Mouse (Mus musculus) small intestine, adult 2 months (tissue): ENCODE measurements at regions not wholly inside any gene's neighbourhood (a gene's known extent, or its start where the extent isn't known, plus 50 kb on each side); places are given as distances from the start of the nearest gene placed in this dataset.
"Not testable (repeated sequence)": the region's sequence is repeated elsewhere in the genome, so short reads cannot be mapped to it uniquely, and the experiment has no call there.

Experiments used
- H3K27ac ChIP-seq: fragments of 200-500 bp; 2 replicates; pipeline ENCODE4 v1.5.1; 2012; ENCODE audit warnings: low read depth, low read length, control low read depth, inconsistent platforms; ENCODE audit not compliant: insufficient read depth
- H3K27me3 ChIP-seq: fragments of 200-500 bp; 2 replicates; pipeline ENCODE4 v1.6.1; 2012; ENCODE audit warnings: mild to moderate bottlenecking, moderate library complexity, low read length, inconsistent platforms; ENCODE audit not compliant: control insufficient read depth, insufficient read depth
- H3K36me3 ChIP-seq: fragments of 200-500 bp; 2 replicates; pipeline ENCODE4 v1.6.1; 2012; ENCODE audit warnings: mild to moderate bottlenecking, low read length, control low read depth, inconsistent platforms; ENCODE audit not compliant: control insufficient read depth, insufficient read depth
- H3K4me1 ChIP-seq: fragments of 200-500 bp; 2 replicates; pipeline ENCODE4 v1.6.1; 2012; ENCODE audit warnings: low read length, inconsistent platforms, mixed read lengths; ENCODE audit not compliant: control insufficient read depth, insufficient read depth, insufficient read length
- H3K4me3 ChIP-seq: fragments of 200-500 bp; 2 replicates; pipeline ENCODE4 v1.5.1; 2012; ENCODE audit warnings: low read depth, mild to moderate bottlenecking, control low read depth, inconsistent platforms, low read length, moderate library complexity
- CTCF ChIP-seq: fragments of 200-500 bp; IDR thresholded peaks from 2 replicates; pipeline ENCODE4 v1.5.1; 2012; ENCODE audit warnings: low read depth, mild to moderate bottlenecking, control low read depth, inconsistent platforms, low read length, moderate library complexity, mixed read lengths; ENCODE audit not compliant: insufficient replicate concordance, insufficient read length; ENCODE audit errors: extremely low read depth
- POLR2A ChIP-seq: fragments of 200-500 bp; IDR thresholded peaks from 2 replicates; pipeline ENCODE4 v1.6.1; 2012; ENCODE audit warnings: low read depth, mild to moderate bottlenecking, control low read depth, inconsistent platforms, low read length, moderate library complexity
- WGBS: fragments of 180-500 bp; shearing (Covaris S2); methylation state at CpG from one replicate; pipeline ENCODE4 v1.1.7; 2018; 5-methylcytosine and 5-hydroxymethylcytosine counted together

- TF ChIP-seq POLR2A, result no peak
- TF ChIP-seq CTCF, result no peak
- WGBS, result 78% methylated on average over 7 of the region's 7 CpGs
- no peaks in the 10 kb centered on the region for H3K27me3 ChIP-seq
Observed at GRCm38 (mm10) chr6:22668190-22668975, 206.9 kb upstream of the Ptprz1 start.

GRCm38 (mm10) chr6:22657401-22657800 lies 217.9 kb upstream of the Ptprz1 start:
- WGBS, result 94% methylated on average over 15 of the region's 15 CpGs
- H3K27me3 ChIP-seq, H3K4me3 ChIP-seq, H3K36me3 ChIP-seq, H3K4me1 ChIP-seq, H3K27ac ChIP-seq: not testable (repeated sequence)

More at GRCm38 (mm10) chr6:22668190-22668975, 206.9 kb upstream of the Ptprz1 start:
- no peaks in the 10 kb centered on the region for H3K36me3 ChIP-seq
- no peaks in the 10 kb centered on the region for H3K4me1 ChIP-seq
- no peak overlapping the region for H3K27ac ChIP-seq
- no peak overlapping the region for H3K4me3 ChIP-seq

- Histone ChIP-seq H3K27me3 (no peaks in the 10 kb centered on the region), H3K36me3 (no peaks in the 10 kb centered on the region), H3K4me1 (no peaks in the 10 kb centered on the region), H3K4me3 (no peak overlapping the region), H3K27ac (no peak overlapping the region)
- TF ChIP-seq CTCF (no peak), POLR2A (no peak)
Observed at GRCm38 (mm10) chr6:22640100-22640499, 235.2 kb upstream of the Ptprz1 start.

GRCm38 (mm10) chr6:22635141-22635540 lies 240.2 kb upstream of the Ptprz1 start:
- no peak for TF ChIP-seq CTCF
- TF ChIP-seq POLR2A, result no peak
- 86% methylated on average over 3 of the region's 3 CpGs for WGBS
- Histone ChIP-seq H3K4me3 (no peak overlapping the region), H3K27ac (no peak overlapping the region), H3K4me1 (no peaks in the 10 kb centered on the region), H3K27me3 (no peaks in the 10 kb centered on the region), H3K36me3 (no peaks in the 10 kb centered on the region)

- Histone ChIP-seq H3K4me3 (no peak overlapping the region), H3K4me1 (no peaks in the 10 kb centered on the region), H3K27me3 (no peaks in the 10 kb centered on the region), H3K36me3 (no peaks in the 10 kb centered on the region), H3K27ac (no peak overlapping the region)
- WGBS, result 78% methylated on average over 5 of the region's 5 CpGs
- TF ChIP-seq POLR2A (no peak), CTCF (no peak)
Observed at GRCm38 (mm10) chr6:22634740-22635139, 240.6 kb upstream of the Ptprz1 start.

GRCm38 (mm10) chr6:22591592-22591991 lies 235.5 kb upstream of the Fam3c start:
- no peak overlapping the region for H3K27ac ChIP-seq
- H3K27me3 ChIP-seq, result no peaks in the 10 kb centered on the region
- H3K4me3 ChIP-seq, result no peak overlapping the region
- no peak for TF ChIP-seq CTCF
- no peak for TF ChIP-seq POLR2A
- no peaks in the 10 kb centered on the region for H3K4me1 ChIP-seq
- 53% methylated on average over 5 of the region's 5 CpGs for WGBS
- H3K36me3 ChIP-seq, result no peaks in the 10 kb centered on the region

- WGBS, result 32% methylated on average over 4 of the region's 4 CpGs
- no peaks in the 10 kb centered on the region for H3K27me3 ChIP-seq
- H3K27ac ChIP-seq, result no peak overlapping the region
- TF ChIP-seq POLR2A (no peak), CTCF (no peak)
- H3K36me3 ChIP-seq, result no peaks in the 10 kb centered on the region
- H3K4me1 ChIP-seq, result no peaks in the 10 kb centered on the region
- H3K4me3 ChIP-seq, result no peak overlapping the region
Observed at GRCm38 (mm10) chr6:22584851-22585250, 228.8 kb upstream of the Fam3c start.
